Mouse (Mus musculus) common myeloid progenitor, adult 5-6 weeks (primary cell): ENCODE measurements around the gene Chst3. TPM values are rescaled to one million over a fixed set of nuclear protein-coding genes. Genes with fewer than 3 reads are reported as not detected.
"Not testable (repeated sequence)": the region's sequence is repeated elsewhere in the genome, so short reads cannot be mapped to it uniquely, and the experiment has no call there.

ENCODE experiments used
- ATAC-seq: replicated peaks from 2 replicates; pipeline ENCODE4 v1.8.0; 2016; ENCODE audit warnings: low read depth, mild to moderate bottlenecking, moderate TSS enrichment, inconsistent platforms; ENCODE audit not compliant: poor library complexity, severe bottlenecking
- total RNA-seq: library from RNA; stranded (forward); fragments of 200-1000, 187-1606 nt; gene quantifications from 2 replicates; pipeline ENCODE4 v1.2.3, GENCODE M21; 2017

Chst3 gene
- total RNA-seq, result 0.10 TPM in 1 of 2 replicates, not detected in the other

GRCm38 (mm10) chr10:60218591-60219499 lies at the start of gene Chst3:
Chst3 (minus strand) TSS chr10:60219260.
- peak; percentile 42 for ATAC-seq

GRCm38 (mm10) chr10:60268738-60269137 lies 49.7 kb upstream of the Chst3 start:
- no peak for ATAC-seq

GRCm38 (mm10) chr10:60266842-60267401 lies 47.9 kb upstream of the Chst3 start:
- ATAC-seq, result no peak

GRCm38 (mm10) chr10:60265252-60265651 lies 46.2 kb upstream of the Chst3 start:
- no peak for ATAC-seq

GRCm38 (mm10) chr10:60263351-60263750 lies 44.3 kb upstream of the Chst3 start:
- peak; percentile 57 for ATAC-seq

GRCm38 (mm10) chr10:60262386-60262785 lies 43.3 kb upstream of the Chst3 start:
- ATAC-seq, result peak; percentile 81

- no peak for ATAC-seq
Measured at GRCm38 (mm10) chr10:60261530-60261929, 42.5 kb upstream of the Chst3 start.

GRCm38 (mm10) chr10:60260557-60261294 lies 41.7 kb upstream of the Chst3 start:
- ATAC-seq, result peak; percentile 64

GRCm38 (mm10) chr10:60257261-60257825 lies 38.3 kb upstream of the Chst3 start:
- no peak for ATAC-seq

- no peak for ATAC-seq
Measured at GRCm38 (mm10) chr10:60256088-60256487, 37.0 kb upstream of the Chst3 start.

- ATAC-seq, result peak; percentile 95
Measured at GRCm38 (mm10) chr10:60252606-60253005, 33.5 kb upstream of the Chst3 start.

- no peak for ATAC-seq
Measured at GRCm38 (mm10) chr10:60252187-60252586, 33.1 kb upstream of the Chst3 start.

GRCm38 (mm10) chr10:60250426-60250965 lies 31.4 kb upstream of the Chst3 start:
- ATAC-seq, result no peak

GRCm38 (mm10) chr10:60248345-60248744 lies 29.3 kb upstream of the Chst3 start:
- ATAC-seq, result not testable (repeated sequence)

- peak; percentile 71 for ATAC-seq
Measured at GRCm38 (mm10) chr10:60246519-60246918, 27.5 kb upstream of the Chst3 start.

GRCm38 (mm10) chr10:60245635-60246034 lies 26.6 kb upstream of the Chst3 start:
- ATAC-seq, result no peak

GRCm38 (mm10) chr10:60245041-60245440 lies 26.0 kb upstream of the Chst3 start:
- peak; percentile 98 for ATAC-seq

GRCm38 (mm10) chr10:60243941-60244340 lies 24.9 kb upstream of the Chst3 start:
- ATAC-seq, result no peak

GRCm38 (mm10) chr10:60240416-60240815 lies 21.4 kb upstream of the Chst3 start:
- ATAC-seq, result no peak
